Mouse (Mus musculus): ENCODE measurements at regions not wholly inside any gene's neighbourhood (a gene's known extent, or its start where the extent isn't known, plus 50 kb on each side); places are given as distances from the start of the nearest gene placed in this dataset.

- H3K4me2 ChIP-seq: no peak overlapping the region
- WGBS: 85% methylated on average over 1 of the region's 1 CpGs
These were observed 81.4 kb downstream of the Fscb start for GRCm38 (mm10) chr12:64393106-64393505.

GRCm38 (mm10) chr12:64389766-64390445, 84.6 kb downstream of the Fscb start:
- H3K4me3 ChIP-seq: no peak overlapping the region
- H3K4me1 ChIP-seq (replicated peaks): peaks cover 5% of the 10 kb centered on the region
- peak; percentile 70 for ATAC-seq (replicated peaks; ENCODE audit: insufficient number of reproducible peaks, insufficient read depth, low FRiP score, low read depth)
- peak overlapping the region; percentile 29; the same call in 1 of the 2 replicates for H3K4me2 ChIP-seq
- WGBS: 32% methylated on average over 9 of the region's 9 CpGs
- no peaks in the 10 kb centered on the region for H3K9me3 ChIP-seq (replicated peaks)
- no peak overlapping the region for H3K27ac ChIP-seq
- no peaks in the 10 kb centered on the region for H3K36me3 ChIP-seq
- no peaks in the 10 kb centered on the region for H3K27me3 ChIP-seq
- no peak overlapping the region for H3K9ac ChIP-seq

More at GRCm38 (mm10) chr12:64393106-64393505, 81.4 kb downstream of the Fscb start:
- Histone ChIP-seq H3K9me3 (replicated peaks) (no peaks in the 10 kb centered on the region), H3K36me3 (no peaks in the 10 kb centered on the region), H3K4me3 (no peak overlapping the region), H3K9ac (no peak overlapping the region), H3K27ac (no peak overlapping the region), H3K27me3 (no peaks in the 10 kb centered on the region), H3K4me1 (replicated peaks) (peaks cover 3% of the 10 kb centered on the region)
- ATAC-seq (replicated peaks; ENCODE audit: insufficient number of reproducible peaks, insufficient read depth, low FRiP score, low read depth): no peak

- WGBS: 64% methylated on average over 3 of the region's 3 CpGs
- no peaks in the 10 kb centered on the region for H3K36me3 ChIP-seq
- ATAC-seq (replicated peaks; ENCODE audit: insufficient number of reproducible peaks, insufficient read depth, low FRiP score, low read depth): no peak
- H3K9ac ChIP-seq: no peak overlapping the region
- H3K4me3 ChIP-seq: no peak overlapping the region
- H3K27ac ChIP-seq: no peak overlapping the region
- H3K27me3 ChIP-seq: no peaks in the 10 kb centered on the region
- no peaks in the 10 kb centered on the region for H3K4me1 ChIP-seq (replicated peaks)
- no peaks in the 10 kb centered on the region for H3K9me3 ChIP-seq (replicated peaks)
- no peak overlapping the region for H3K4me2 ChIP-seq
These were observed 109.5 kb downstream of the Fscb start for GRCm38 (mm10) chr12:64364941-64365340.

- Histone ChIP-seq H3K27ac (no peak overlapping the region), H3K4me3 (no peak overlapping the region), H3K4me2 (no peak overlapping the region), H3K4me1 (replicated peaks) (no peaks in the 10 kb centered on the region), H3K9ac (no peak overlapping the region), H3K27me3 (no peaks in the 10 kb centered on the region), H3K36me3 (no peaks in the 10 kb centered on the region), H3K9me3 (replicated peaks) (no peaks in the 10 kb centered on the region)
- ATAC-seq (replicated peaks; ENCODE audit: insufficient number of reproducible peaks, insufficient read depth, low FRiP score, low read depth): 0 out of 2 replicates have a peak, but pooled peaks have one; percentile 35
- 41% methylated on average over 2 of the region's 2 CpGs for WGBS
These were observed 112.8 kb downstream of the Fscb start for GRCm38 (mm10) chr12:64361592-64362116.

GRCm38 (mm10) chr12:64360698-64361097, 113.8 kb downstream of the Fscb start:
- no peaks in the 10 kb centered on the region for H3K9me3 ChIP-seq (replicated peaks)
- no peak overlapping the region for H3K27ac ChIP-seq
- ATAC-seq (replicated peaks; ENCODE audit: insufficient number of reproducible peaks, insufficient read depth, low FRiP score, low read depth): no peak
- no peaks in the 10 kb centered on the region for H3K27me3 ChIP-seq
- H3K4me1 ChIP-seq (replicated peaks): no peaks in the 10 kb centered on the region
- no peak overlapping the region for H3K4me3 ChIP-seq
- no peaks in the 10 kb centered on the region for H3K36me3 ChIP-seq
- no peak overlapping the region for H3K4me2 ChIP-seq
- no peak overlapping the region for H3K9ac ChIP-seq

- Histone ChIP-seq H3K27me3 (no peaks in the 10 kb centered on the region), H3K27ac (no peak overlapping the region), H3K36me3 (no peaks in the 10 kb centered on the region), H3K9me3 (replicated peaks) (no peaks in the 10 kb centered on the region), H3K9ac (no peak overlapping the region), H3K4me1 (replicated peaks) (no peaks in the 10 kb centered on the region), H3K4me3 (no peak overlapping the region), H3K4me2 (no peak overlapping the region)
- ATAC-seq (replicated peaks; ENCODE audit: insufficient number of reproducible peaks, insufficient read depth, low FRiP score, low read depth): no peak
- 41% methylated on average over 1 of the region's 1 CpGs for WGBS
These were observed 130.7 kb downstream of the Fscb start for GRCm38 (mm10) chr12:64343745-64344144.

- no peaks in the 10 kb centered on the region for H3K27me3 ChIP-seq
- no peak overlapping the region for H3K4me2 ChIP-seq
- H3K27ac ChIP-seq: no peak overlapping the region
- no peak overlapping the region for H3K9ac ChIP-seq
- H3K36me3 ChIP-seq: no peaks in the 10 kb centered on the region
- no peaks in the 10 kb centered on the region for H3K9me3 ChIP-seq (replicated peaks)
- no peaks in the 10 kb centered on the region for H3K4me1 ChIP-seq (replicated peaks)
- no peak overlapping the region for H3K4me3 ChIP-seq
- no peak for ATAC-seq (replicated peaks; ENCODE audit: insufficient number of reproducible peaks, insufficient read depth, low FRiP score, low read depth)
These were observed 139.3 kb downstream of the Fscb start for GRCm38 (mm10) chr12:64335167-64335566.

All from heart, embryonic 15.5 days (tissue).